Mouse (Mus musculus): ENCODE results near the gene H2-DMa.

DNA sequence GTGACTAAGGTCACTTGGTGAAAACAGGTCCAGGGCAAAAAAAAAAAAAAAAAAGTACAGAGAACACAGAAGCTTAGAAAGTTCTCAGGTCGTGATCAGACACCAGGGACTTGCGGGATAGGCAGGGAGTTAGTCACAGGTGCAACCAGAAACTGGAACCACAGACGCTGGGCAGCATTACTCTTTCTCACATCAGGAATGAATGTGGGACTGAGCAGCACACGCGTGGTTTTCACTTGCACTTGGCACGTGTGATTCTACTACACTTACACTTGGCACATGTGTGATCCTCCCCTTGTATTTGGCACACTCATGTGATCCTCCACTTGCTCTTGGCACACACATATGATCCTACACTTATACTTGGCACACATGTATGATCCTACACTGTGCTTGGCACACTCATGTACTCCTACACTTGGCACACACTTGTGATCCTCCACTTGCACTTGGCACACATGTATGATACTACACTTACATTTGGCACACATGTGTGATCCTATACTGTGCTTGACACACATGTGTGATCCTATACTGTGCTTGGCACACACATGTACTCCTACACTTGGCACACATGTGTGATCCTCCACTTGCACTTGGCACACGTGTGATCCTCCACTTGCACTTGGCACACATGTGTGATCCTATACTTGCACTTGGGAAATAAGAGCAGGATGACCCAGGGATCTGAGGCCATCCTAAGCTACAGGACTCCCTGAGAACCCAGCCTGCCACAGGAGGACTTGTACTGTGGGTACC, 12.1 kb upstream of the H2-DMa start:
- TF ChIP-seq CTCF (IDR thresholded peaks at IDR 0.05; ENCODE audit: low read depth) (no peak), EP300 (IDR thresholded peaks at IDR 0.05; ENCODE audit: low read depth) (no peak)
